Mouse (Mus musculus) cerebellum, adult 18-20 months (tissue): ENCODE measurements around the gene Aoc1.

ENCODE experiments used
- DNase-seq, 2 experiments: peaks; one replicate each; pipeline ENCODE4 v3.0.0; 2021

The Aoc1 gene

GRCm38 (mm10) chr6:48912033-48912432, 39.3 kb downstream of the Aoc1 start:
- no peak for DNase-seq

GRCm38 (mm10) chr6:48913587-48913986, 40.9 kb downstream of the Aoc1 start:
- DNase-seq = no peak

GRCm38 (mm10) chr6:48929595-48929994, 56.9 kb downstream of the Aoc1 start, which contains the start of gene 1600015I10Rik:
1600015I10Rik (plus strand) TSS chr6:48929895.
- DNase-seq = no peak

GRCm38 (mm10) chr6:48949596-48949995, 76.9 kb downstream of the Aoc1 start:
- no peak for DNase-seq

GRCm38 (mm10) chr6:48950676-48951075, 78.0 kb downstream of the Aoc1 start:
- DNase-seq = no peak

- DNase-seq = no peak
Observed at GRCm38 (mm10) chr6:48951630-48952029, 78.9 kb downstream of the Aoc1 start.

GRCm38 (mm10) chr6:48953220-48953619, 80.5 kb downstream of the Aoc1 start:
- DNase-seq = no peak

GRCm38 (mm10) chr6:48954211-48954610, 81.5 kb downstream of the Aoc1 start:
- DNase-seq = no peak

GRCm38 (mm10) chr6:48954946-48955345, 82.2 kb downstream of the Aoc1 start:
- peak in 1 of 2 experiments; percentile 6 for DNase-seq

- DNase-seq = no peak
Observed at GRCm38 (mm10) chr6:48956785-48957184, 84.1 kb downstream of the Aoc1 start.

GRCm38 (mm10) chr6:48958053-48958452, 85.4 kb downstream of the Aoc1 start:
- no peak for DNase-seq
